Mouse (Mus musculus) left cerebral cortex, postnatal 14 days (tissue): ENCODE results near the gene Tbc1d8b. TPM values are rescaled to one million over a fixed set of nuclear protein-coding genes. Genes with fewer than 3 reads are reported as not detected.
"Not testable (repeated sequence)": the region's sequence is repeated elsewhere in the genome, so short reads cannot be mapped to it uniquely, and the experiment has no call there.

Source experiments
- DNase-seq, 2 experiments: peaks; one replicate each; pipeline ENCODE4 v3.0.0; 2021 to 2022; ENCODE audit warnings: low spot score in 2 of 2, mixed read lengths in 1 of 2
- intact Hi-C: fragments of 180-260 bp; cut with DNase I; formaldehyde crosslinking; loops from one replicate; pipeline ENCODE4 v1.15.1; 2025
- long read RNA-seq, 2 experiments: library from polyadenylated mRNA; stranded (forward); transcript quantifications; one replicate each; pipeline ENCODE4 v2.0.0; 2021
- total RNA-seq, 2 experiments: library from RNA; stranded (reverse); gene quantifications; 2 replicates each; pipeline ENCODE4 v1.2.3; 2021

The Tbc1d8b gene
- total RNA-seq, result 1 to 10 TPM; 2.6 to 3.1 TPM
- long read RNA-seq, experiment 1, full-length matches to known transcripts, result 1 of 3 reads
- long read RNA-seq, experiment 1, partial matches to known transcripts, result 0 of 3 reads
- long read RNA-seq, experiment 1, other reads (novel, unspliced or antisense), result 2 of 3 reads
- long read RNA-seq, experiment 2, result 0 reads

GRCm38 (mm10) chrX:139684775-139685695, at the start of gene Tbc1d8b:
Tbc1d8b (plus strand) TSS chrX:139684996.
- peak; percentile 56 to 71 for DNase-seq
- intact Hi-C loops, result no loop called here

GRCm38 (mm10) chrX:139639744-139640143, 45.1 kb upstream of the Tbc1d8b start:
- no peak for DNase-seq

DNA sequence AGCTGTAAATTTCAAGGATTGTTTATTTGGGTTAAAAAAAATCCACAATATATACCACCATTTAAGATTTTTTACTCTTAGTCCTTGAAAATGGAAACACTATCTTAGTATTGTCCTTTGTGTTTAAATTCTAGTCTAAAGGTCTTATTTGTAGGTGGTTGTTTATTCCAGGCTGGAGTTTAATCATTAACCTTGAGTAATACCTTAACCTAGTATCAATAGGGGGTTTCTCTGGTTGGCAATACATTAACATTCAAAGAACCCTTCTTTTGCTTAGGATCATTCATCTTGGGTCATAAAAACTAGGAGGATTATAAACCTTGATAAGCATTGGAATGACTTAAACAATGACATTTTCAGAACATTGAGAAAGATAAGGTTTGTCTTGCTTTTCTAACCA, 44.4 kb upstream of the Tbc1d8b start:
- no peak for DNase-seq
- intact Hi-C loops, result no loop called here

More at GRCm38 (mm10) chrX:139639744-139640143, 45.1 kb upstream of the Tbc1d8b start:
- intact Hi-C loops, result no loop called here

DNA sequence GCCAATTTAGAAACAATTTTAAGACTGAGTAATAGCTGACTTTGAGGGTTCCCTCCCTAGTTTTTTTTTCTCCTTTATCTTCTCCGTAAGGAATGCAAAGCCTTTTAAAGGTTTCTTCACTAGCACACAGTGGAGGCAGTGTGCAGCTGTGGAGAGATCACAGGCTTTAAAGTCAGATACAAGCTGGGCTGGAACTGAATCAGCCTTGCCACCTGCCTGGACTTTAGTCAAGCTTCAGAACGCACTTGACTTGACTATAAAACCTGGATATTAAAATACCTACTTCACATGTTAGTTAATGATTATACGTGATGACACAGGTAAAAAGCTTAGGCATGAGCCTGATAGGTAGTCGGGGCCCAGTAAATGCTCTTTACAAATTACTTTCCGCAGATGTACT, 32.6 kb upstream of the Tbc1d8b start:
- intact Hi-C loops, result no loop called here
- DNase-seq, result no peak

- DNase-seq, result no peak
- intact Hi-C loops, result no loop called here
Observed at GRCm38 (mm10) chrX:139653292-139653691, 31.5 kb upstream of the Tbc1d8b start.

- DNase-seq, result no peak
- intact Hi-C loops, result no loop called here
Observed at GRCm38 (mm10) chrX:139654350-139655063, 30.3 kb upstream of the Tbc1d8b start.

DNA sequence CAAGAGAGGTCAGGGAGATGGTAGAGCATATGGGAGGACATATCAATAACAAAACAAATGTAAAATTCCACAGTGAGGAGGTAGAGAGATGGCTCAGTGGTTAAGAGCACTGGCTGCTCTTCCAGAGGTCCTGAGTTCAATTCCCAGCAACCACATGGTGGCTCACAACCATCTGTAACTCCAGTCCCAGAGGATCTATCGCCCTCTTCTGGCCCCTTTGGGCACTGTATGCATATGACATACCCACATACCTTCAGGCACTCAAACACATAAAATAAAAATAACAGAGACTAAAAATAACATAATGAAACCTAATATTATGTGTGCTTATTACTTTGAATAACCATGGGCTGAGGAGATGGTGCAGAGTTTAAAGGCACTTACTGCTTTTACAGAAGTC, 22.7 kb upstream of the Tbc1d8b start:
- intact Hi-C loops, result loop anchor here (10.0 kb wide), 1 partner anchor 247 kb away; no protein-coding TSS in a partner anchor
- DNase-seq, result no peak

DNA sequence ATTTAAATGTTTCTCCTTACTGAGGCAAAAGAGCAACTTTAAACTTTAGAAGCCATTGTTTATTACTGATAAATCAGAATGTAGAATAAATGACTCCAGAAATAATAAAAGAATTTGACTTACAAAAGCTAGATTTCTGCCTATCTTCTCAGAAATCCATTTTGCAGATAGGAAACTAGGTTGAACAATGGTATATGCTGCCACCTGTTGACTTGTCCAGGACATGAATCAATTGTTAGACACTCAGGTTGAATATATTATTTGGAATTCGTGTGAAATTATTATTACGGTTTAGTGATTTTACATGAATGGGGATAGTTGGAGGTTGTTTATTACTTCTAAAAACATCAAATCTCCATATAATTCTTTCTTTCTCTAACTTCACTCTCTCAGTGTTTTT, 19.0 kb upstream of the Tbc1d8b start:
- DNase-seq, result peak in 1 of 2 experiments; percentile 11
- intact Hi-C loops, result loop anchor here (10.0 kb wide), 1 partner anchor 251 kb away; no protein-coding TSS in a partner anchor

DNA sequence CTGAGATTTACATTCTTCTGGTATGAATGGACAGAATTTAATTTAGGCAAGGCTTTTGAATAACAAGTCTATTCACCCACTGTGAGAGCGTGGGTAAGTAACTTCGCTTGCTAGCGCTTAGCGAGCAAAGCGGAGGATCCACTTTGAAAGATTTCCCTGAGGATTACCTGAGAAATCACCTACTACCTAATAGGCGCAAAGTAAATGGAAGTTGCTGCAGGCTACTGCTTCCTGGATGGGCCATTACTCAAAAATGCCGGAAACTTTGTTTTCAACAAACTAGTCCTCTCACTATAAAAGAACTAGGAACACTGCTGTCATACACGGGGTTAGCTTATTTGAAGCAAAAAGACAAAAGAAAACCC, 404 bp upstream of the Tbc1d8b start:
- intact Hi-C loops, result no loop called here
- no peak for DNase-seq

DNA sequence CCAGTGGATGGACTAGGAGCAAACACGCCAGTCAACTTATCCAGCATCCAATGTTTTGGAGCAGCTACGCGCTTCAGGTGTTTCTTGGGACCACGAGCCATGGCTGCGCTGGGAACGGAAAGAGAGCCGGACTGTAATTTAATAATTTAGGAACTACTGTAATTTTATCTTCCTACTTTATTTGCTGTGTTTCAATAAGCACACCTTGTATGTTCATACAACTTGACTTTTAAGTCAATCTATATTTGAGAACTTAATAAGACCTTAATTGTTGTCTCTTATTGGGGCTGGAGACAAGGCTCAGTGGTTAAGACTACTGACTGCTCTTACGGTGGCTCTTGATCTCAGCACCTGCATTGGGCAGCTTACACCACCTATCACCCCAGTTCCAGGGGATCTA, 29.6 kb downstream of the Tbc1d8b start, which contains the start of gene Gm15013:
TSS of gene Gm15013 (minus strand) at position 101 of the 400 bp plus-strand sequence.
- no peak for DNase-seq
- intact Hi-C loops, result no loop called here

DNA sequence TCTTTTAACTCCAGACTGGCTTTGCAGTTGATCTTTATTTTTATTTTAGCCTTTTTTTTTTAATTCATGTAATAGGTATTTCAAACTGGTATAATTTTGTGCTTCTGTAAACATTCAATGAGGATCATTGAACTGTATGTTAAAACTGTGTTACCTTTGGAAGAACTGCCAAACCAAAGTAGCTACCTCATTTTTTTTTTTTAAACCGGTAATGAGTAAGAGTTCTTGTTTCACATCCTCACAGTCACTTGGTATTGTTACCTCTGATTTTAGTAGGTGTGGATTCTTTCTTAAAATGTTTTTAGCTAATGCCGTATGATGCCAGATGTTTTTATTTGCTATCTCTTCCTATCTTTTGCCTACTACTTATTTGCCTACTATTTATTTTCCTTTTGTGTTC, 37.6 kb downstream of the Tbc1d8b start:
- no peak for DNase-seq
- intact Hi-C loops, result no loop called here

GRCm38 (mm10) chrX:139730541-139730940, 45.7 kb downstream of the Tbc1d8b start:
- intact Hi-C loops, result no loop called here
- DNase-seq, result no peak

DNA sequence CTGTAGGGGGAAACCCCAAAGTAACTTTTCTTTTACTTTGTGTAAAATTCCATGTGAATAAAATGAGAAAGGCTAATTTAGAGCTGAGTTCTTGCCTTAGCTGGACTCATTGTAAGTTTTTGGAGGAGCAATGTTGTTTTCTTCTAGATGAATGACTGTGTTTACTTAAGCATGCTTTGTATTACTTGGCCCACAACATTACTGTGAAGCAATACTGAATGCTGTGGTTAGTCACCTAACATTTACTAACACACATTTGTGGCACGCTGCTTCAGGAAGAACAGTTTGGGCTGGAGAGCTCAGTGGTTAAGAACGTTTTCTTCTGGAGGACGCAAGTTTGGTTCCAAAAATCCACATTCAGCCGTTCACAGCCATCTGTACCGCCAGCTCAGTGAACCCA, 52.3 kb downstream of the Tbc1d8b start:
- intact Hi-C loops, result no loop called here
- no peak for DNase-seq

DNA sequence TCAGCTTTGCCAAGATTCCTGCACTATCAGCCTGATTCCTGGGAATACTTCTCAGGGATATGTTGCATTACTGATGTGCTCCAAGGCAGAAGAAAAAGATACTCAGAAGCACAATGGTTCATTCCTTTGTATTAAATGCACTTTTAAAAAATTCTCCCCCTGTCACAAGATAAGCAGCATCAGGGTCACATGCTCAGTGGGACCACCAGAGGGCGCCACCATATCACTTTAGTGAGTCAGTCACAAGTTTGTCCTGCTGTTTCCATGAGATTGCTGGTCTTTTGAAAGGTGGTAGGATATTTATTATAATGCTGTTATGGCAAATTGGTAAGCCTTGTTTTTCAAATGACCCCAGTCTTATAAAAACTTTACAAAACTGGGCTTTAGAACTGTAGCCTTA, 67.1 kb downstream of the Tbc1d8b start:
- peak; percentile 11 to 35 for DNase-seq
- intact Hi-C loops, result no loop called here

DNA sequence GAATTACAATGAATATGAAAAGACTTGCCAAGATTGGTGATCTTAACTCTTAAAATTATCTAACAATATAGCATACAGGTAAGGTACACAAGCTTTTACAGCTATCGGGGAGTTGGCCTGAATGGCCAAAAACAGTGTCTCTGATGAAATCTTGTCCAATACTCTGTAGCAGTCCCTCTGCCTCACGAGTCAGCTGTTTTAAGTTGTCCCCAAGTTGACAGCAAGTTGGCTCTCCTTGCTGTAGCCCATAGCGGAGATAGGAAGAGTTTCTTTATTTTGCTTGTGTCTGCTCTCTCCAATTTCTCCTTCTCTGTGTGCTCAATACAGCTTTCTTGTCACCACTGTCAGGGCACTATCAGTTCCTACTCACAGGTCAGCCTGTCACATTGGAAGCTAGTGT, 73.8 kb downstream of the Tbc1d8b start:
- DNase-seq, intact Hi-C loops: not testable (repeated sequence)

DNA sequence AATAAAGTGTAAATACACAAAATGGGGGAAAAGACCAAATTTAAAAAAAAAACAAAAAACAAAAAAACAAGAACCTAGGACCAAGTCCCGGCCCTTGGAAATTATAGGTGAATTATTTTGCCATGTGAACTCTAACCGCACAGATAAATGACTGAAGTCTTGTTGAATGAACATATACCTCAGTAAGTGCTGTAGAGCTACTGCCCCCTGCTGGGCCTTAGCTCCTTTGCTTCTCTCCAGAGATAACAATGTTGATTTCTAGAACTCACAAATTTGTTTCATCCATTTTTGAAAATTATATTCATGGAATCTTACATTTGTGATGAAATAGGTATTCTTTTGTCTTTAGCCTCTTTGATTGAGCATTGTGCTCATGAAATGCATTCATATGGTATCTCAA, 77.8 kb downstream of the Tbc1d8b start:
- DNase-seq, result peak; percentile 33 to 52
- intact Hi-C loops, result no loop called here

GRCm38 (mm10) chrX:139769975-139770637, 85.3 kb downstream of the Tbc1d8b start:
- no peak for DNase-seq
- intact Hi-C loops, result loop anchor here (10.0 kb wide), 1 partner anchor 65 kb away; no protein-coding TSS in a partner anchor

- intact Hi-C loops, result loop anchor here (10.0 kb wide), 1 partner anchor 60 kb away; no protein-coding TSS in a partner anchor
- peak; percentile 9 to 35 for DNase-seq
Observed at GRCm38 (mm10) chrX:139774309-139775083, 89.7 kb downstream of the Tbc1d8b start.
